Mouse (Mus musculus) mouse embryonic stem cell (cell line): ENCODE data around the gene Olfr1084.
"Not testable (repeated sequence)": the region's sequence is repeated elsewhere in the genome, so short reads cannot be mapped to it uniquely, and the experiment has no call there.

ENCODE experiments used
- in situ Hi-C, 2 experiments: fragments of 300-500 bp; cut with MboI; formaldehyde crosslinking; loops; 1 replicate in 1 of 2; 3 replicates in 1 of 2; pipeline ENCODE4 v1.14.3; 2019 to 2020; ENCODE audit warnings: low sequenced_read_pairs in 2 of 2, low pct_unique_long_range_greater_than_20kb in 1 of 2, mixed read lengths in 1 of 2; ENCODE audit not compliant: unreplicated experiment in 1 of 2

Gene Olfr1084

GRCm38 (mm10) chr2:86639625-86640024 lies at the start of gene Olfr1084:
Gene Olfr1084, minus strand, starts transcription at chr2:86639725.
- in situ Hi-C loops, result not testable (repeated sequence)

- in situ Hi-C loops, result no loop called here
Measured at GRCm38 (mm10) chr2:86679992-86680391, 40.5 kb upstream of the Olfr1084 start, which contains the start of gene Olfr1086. Gene Olfr1086, minus strand, starts transcription at chr2:86680092.

- in situ Hi-C loops, result no loop called here
Measured at GRCm38 (mm10) chr2:86661919-86662318, 22.4 kb upstream of the Olfr1084 start, which contains the start of gene Olfr1085. Gene Olfr1085, minus strand, starts transcription at chr2:86662019.

GRCm38 (mm10) chr2:86598866-86599265 lies 40.7 kb downstream of the Olfr1084 start, which contains the start of gene Olfr1082:
Gene Olfr1082, minus strand, starts transcription at chr2:86598966.
- in situ Hi-C loops, result not testable (repeated sequence)
